Mouse (Mus musculus) ES-Bruce4 (cell line): ENCODE results near the gene Mast4. TPM values are rescaled to one million over a fixed set of nuclear protein-coding genes. Genes with fewer than 3 reads are reported as not detected.

ENCODE experiments used
- H3K27ac ChIP-seq: 2 replicates; pipeline ENCODE4 v1.5.1; 2012; ENCODE audit warnings: low read length, inconsistent platforms; ENCODE audit not compliant: insufficient read depth
- H3K27me3 ChIP-seq: 2 replicates; pipeline ENCODE4 v1.6.1; 2012; ENCODE audit warnings: mild to moderate bottlenecking, low read length, inconsistent platforms; ENCODE audit not compliant: control insufficient read depth, poor library complexity, insufficient read depth, severe bottlenecking
- H3K36me3 ChIP-seq: 2 replicates; pipeline ENCODE4 v1.6.1; 2012; ENCODE audit warnings: inconsistent platforms, mild to moderate bottlenecking, low read length, moderate library complexity; ENCODE audit not compliant: control insufficient read depth, poor library complexity, insufficient read depth, severe bottlenecking
- H3K4me1 ChIP-seq: one replicate; pipeline ENCODE4 v1.8.1; 2011; ENCODE audit warnings: low read length; ENCODE audit not compliant: control insufficient read depth, insufficient read depth
- H3K4me3 ChIP-seq: 2 replicates; pipeline ENCODE4 v1.5.1; 2011; ENCODE audit warnings: low read depth, mild to moderate bottlenecking, low read length
- H3K9ac ChIP-seq: 2 replicates; pipeline ENCODE4 v1.6.1; 2012; ENCODE audit warnings: low read depth, mild to moderate bottlenecking, inconsistent platforms; ENCODE audit not compliant: poor library complexity, severe bottlenecking
- H3K9me3 ChIP-seq: replicated peaks from 2 replicates; pipeline ENCODE4 v1.6.1; 2012; ENCODE audit warnings: mild to moderate bottlenecking, low read length, inconsistent platforms; ENCODE audit not compliant: control insufficient read depth, poor library complexity, insufficient read depth, severe bottlenecking
- CTCF ChIP-seq: IDR thresholded peaks from one replicate; pipeline ENCODE4 v1.8.1; 2011; ENCODE audit warnings: low read depth, low read length
- EP300 ChIP-seq: IDR thresholded peaks from 2 replicates; pipeline ENCODE4 v1.6.1; 2011; ENCODE audit warnings: low read depth, low read length; ENCODE audit not compliant: insufficient read depth
- POLR2A ChIP-seq: IDR thresholded peaks from one replicate; pipeline ENCODE4 v1.8.1; 2011; ENCODE audit warnings: low read length; ENCODE audit not compliant: insufficient read depth
- polyA plus RNA-seq: library from polyadenylated mRNA; stranded (reverse); fragments of >200 nt; gene quantifications from 2 replicates; pipeline ENCODE4 v1.2.4, GENCODE M21; 2011; ENCODE audit warnings: low read depth; ENCODE audit not compliant: missing spikeins, insufficient read depth, insufficient read length

The Mast4 gene
- polyA plus RNA-seq, 1 experiment: 25.3 TPM

GRCm38 (mm10) chr13:103291098-103291497 is 43.2 kb downstream of the Mast4 start:
- Histone ChIP-seq H3K9ac (no peak overlapping the region), H3K4me3 (no peak overlapping the region), H3K27me3 (no peaks in the 10 kb centered on the region), H3K27ac (no peak overlapping the region), H3K4me1 (no peaks in the 10 kb centered on the region), H3K9me3 (no peaks in the 10 kb centered on the region), H3K36me3 (no peaks in the 10 kb centered on the region)
- TF ChIP-seq EP300 (no peak), POLR2A (no peak), CTCF (no peak)

- Histone ChIP-seq H3K27me3 (no peaks in the 10 kb centered on the region), H3K9ac (no peak overlapping the region), H3K4me3 (no peak overlapping the region), H3K9me3 (no peaks in the 10 kb centered on the region), H3K27ac (no peak overlapping the region), H3K36me3 (no peaks in the 10 kb centered on the region), H3K4me1 (no peaks in the 10 kb centered on the region)
- TF ChIP-seq CTCF: no peak
- TF ChIP-seq POLR2A: no peak
- TF ChIP-seq EP300: no peak
These were observed 48.5 kb downstream of the Mast4 start for GRCm38 (mm10) chr13:103285821-103286220.

GRCm38 (mm10) chr13:103285036-103285435 is 49.3 kb downstream of the Mast4 start:
- no peaks in the 10 kb centered on the region for H3K4me1 ChIP-seq

GRCm38 (mm10) chr13:103270856-103271391 is 63.4 kb downstream of the Mast4 start:
- H3K4me1 ChIP-seq: no peaks in the 10 kb centered on the region
- H3K27me3 ChIP-seq: no peaks in the 10 kb centered on the region
- H3K9ac ChIP-seq: no peak overlapping the region
- H3K36me3 ChIP-seq: no peaks in the 10 kb centered on the region
- H3K9me3 ChIP-seq: no peaks in the 10 kb centered on the region
- TF ChIP-seq POLR2A (no peak), EP300 (no peak), CTCF (no peak)
- no peak overlapping the region for H3K4me3 ChIP-seq
- H3K27ac ChIP-seq: no peak overlapping the region

More at GRCm38 (mm10) chr13:103285036-103285435, 49.3 kb downstream of the Mast4 start:
- Histone ChIP-seq H3K9ac (no peak overlapping the region), H3K36me3 (no peaks in the 10 kb centered on the region), H3K27me3 (no peaks in the 10 kb centered on the region), H3K9me3 (no peaks in the 10 kb centered on the region), H3K4me3 (no peak overlapping the region), H3K27ac (no peak overlapping the region)
- TF ChIP-seq POLR2A (no peak), CTCF (no peak), EP300 (no peak)

DNA sequence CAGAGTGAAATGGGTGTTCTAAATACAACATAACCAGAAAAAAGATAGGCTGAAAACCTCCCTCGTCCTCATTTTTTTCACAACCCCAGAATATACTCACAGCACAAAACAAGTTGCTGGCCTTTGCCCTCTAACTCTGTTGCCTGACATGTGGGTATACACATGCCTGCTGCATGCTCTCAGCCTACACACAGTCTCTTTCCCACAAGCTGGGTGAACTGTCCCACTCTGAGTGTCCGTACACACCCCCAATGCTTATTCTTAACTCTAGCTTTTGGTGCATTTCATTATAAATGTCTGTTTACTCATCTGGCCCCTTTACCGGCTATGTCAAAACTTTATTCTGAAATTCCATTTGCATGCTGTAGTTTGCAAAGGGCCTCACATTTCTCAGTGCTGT is 71.6 kb downstream of the Mast4 start:
- no peak for TF ChIP-seq EP300
- no peak overlapping the region for H3K9ac ChIP-seq
- no peaks in the 10 kb centered on the region for H3K27me3 ChIP-seq
- no peaks in the 10 kb centered on the region for H3K36me3 ChIP-seq
- no peak overlapping the region for H3K27ac ChIP-seq
- H3K9me3 ChIP-seq: 0 out of 2 replicates have a peak, but pooled peaks cover 2% of the 10 kb centered on the region
- no peak overlapping the region for H3K4me3 ChIP-seq
- no peaks in the 10 kb centered on the region for H3K4me1 ChIP-seq

DNA sequence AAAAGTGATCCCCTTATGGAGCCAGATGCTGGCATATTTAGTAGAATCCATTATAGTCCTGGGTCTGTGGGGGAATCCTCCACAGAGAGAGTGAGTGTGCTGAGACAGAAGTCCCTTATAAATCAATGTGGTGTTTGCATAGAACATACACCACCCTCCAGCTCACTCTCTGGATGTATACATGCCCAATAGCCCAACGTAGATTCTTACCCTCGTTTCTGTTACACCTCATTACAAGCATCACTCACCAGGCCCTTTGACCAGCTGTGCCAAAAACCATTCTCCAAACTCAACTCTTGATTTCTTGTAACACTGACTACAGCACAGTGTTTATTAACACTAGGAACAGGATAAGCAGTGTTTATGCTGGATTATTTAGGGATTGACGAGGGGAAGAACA is 72.2 kb downstream of the Mast4 start:
- Histone ChIP-seq H3K36me3 (no peaks in the 10 kb centered on the region), H3K9ac (no peak overlapping the region), H3K9me3 (0 out of 2 replicates have a peak, but pooled peaks cover 2% of the 10 kb centered on the region), H3K27me3 (no peaks in the 10 kb centered on the region), H3K27ac (no peak overlapping the region), H3K4me3 (no peak overlapping the region), H3K4me1 (no peaks in the 10 kb centered on the region)
- TF ChIP-seq CTCF (no peak), EP300 (no peak), POLR2A (no peak)
